ENCODE assay signal across 9 mouse cellular contexts in genomic region chr4:105159531-105159870, GRCm38 (mm10). TPM values are rescaled to one million over a fixed set of nuclear protein-coding genes. Genes with fewer than 3 reads are reported as not detected.
DNase-seq lines count a peak whose midpoint lies in the region; ATAC-seq and TF ChIP-seq lines count a peak whose summit lies in the region.
"Had no signal": no experiment of that assay in that cellular context is flagged by ENCODE, and none has a peak within 500 bp of the region (broad histone marks: within the 10 kb centered on the region; RNA-seq: fewer than 3 reads in every experiment).

No protein-coding gene starts in this region.

- DNase-seq in lung, adult 2 months, result no peak
- no peak for DNase-seq in lung, postnatal 10 days
- DNase-seq in limb, embryonic 11.5 days (ENCODE audit: low spot score), result no peak
- DNase-seq in frontal cortex, postnatal 10 days (ENCODE audit: low spot score in 2 of 2), result no peak
- DNase-seq in right cerebral cortex, adult 18-20 months, result no peak
- no peak for DNase-seq in left cerebral cortex, adult 18-20 months (ENCODE audit: low spot score in 2 of 2)
- DNase-seq: spleen, adult 18-20 months had no signal

- peaks cover 16% of the 10 kb centered on the region for H3K36me3 ChIP-seq in forebrain, embryonic 12.5 days (replicated peaks)
- H3K36me3 ChIP-seq in limb, embryonic 11.5 days (ENCODE audit: control insufficient read depth, insufficient read depth, low read length), result 0 out of 2 replicates have a peak, but pooled peaks cover 2% of the 10 kb centered on the region
- no peaks in the 10 kb centered on the region for H3K36me3 ChIP-seq in neural tube, embryonic 15.5 days

- H3K27ac ChIP-seq in forebrain, embryonic 12.5 days, result peak overlapping the region; percentile 98; the same call in 1 of the 2 replicates
- H3K27ac ChIP-seq in limb, embryonic 11.5 days (replicated peaks; ENCODE audit: low read depth, low read length), result no peak overlapping the region; the same call in 1 of the 2 replicates
- H3K27ac ChIP-seq in neural tube, embryonic 15.5 days (replicated peaks), result peak overlapping the region; percentile 89; the same call in 1 of the 2 replicates

- no peaks in the 10 kb centered on the region for H3K9me3 ChIP-seq in forebrain, embryonic 12.5 days
- no peaks in the 10 kb centered on the region for H3K9me3 ChIP-seq in limb, embryonic 11.5 days (ENCODE audit: control insufficient read depth, low read length)
- no peaks in the 10 kb centered on the region for H3K9me3 ChIP-seq in neural tube, embryonic 15.5 days (replicated peaks)

- no peak for ATAC-seq in forebrain, embryonic 12.5 days (ENCODE audit: low FRiP score)
- ATAC-seq in limb, embryonic 11.5 days (ENCODE audit: insufficient number of reproducible peaks, low FRiP score, low TSS enrichment, low read depth), result no peak
- ATAC-seq in neural tube, embryonic 15.5 days (ENCODE audit: low FRiP score), result no peak

- no peak for TF ChIP-seq CTCF in lung, adult 2 months (IDR thresholded peaks at IDR 0.05; ENCODE audit: insufficient read depth, low read length)

- H3K4me2 ChIP-seq in forebrain, embryonic 12.5 days, result peak overlapping the region; percentile 66
- H3K4me2 ChIP-seq in limb, embryonic 11.5 days (ENCODE audit: low read depth, severe bottlenecking), result peak overlapping the region; percentile 79
- peak overlapping the region; percentile 79 for H3K4me2 ChIP-seq in neural tube, embryonic 15.5 days

- no peak for TF ChIP-seq POLR2A in lung, adult 2 months (IDR thresholded peaks at IDR 0.05; ENCODE audit: borderline replicate concordance, extremely low read depth, low read depth, low read length)

- 18% methylated on average over 6 of the region's 6 CpGs for WGBS in lung, adult 2 months
- 12% methylated on average over 6 of the region's 6 CpGs for WGBS in forebrain, embryonic 12.5 days
- 20% methylated on average over 6 of the region's 6 CpGs for WGBS in limb, embryonic 11.5 days
- 24% methylated on average over 6 of the region's 6 CpGs for WGBS in neural tube, embryonic 15.5 days

- peaks cover 12% of the 10 kb centered on the region for H3K4me1 ChIP-seq in lung, adult 2 months (ENCODE audit: control insufficient read depth, insufficient read depth, low read length)
- H3K4me1 ChIP-seq in forebrain, embryonic 12.5 days, result peaks cover 48% of the 10 kb centered on the region
- H3K4me1 ChIP-seq in limb, embryonic 11.5 days (ENCODE audit: control insufficient read depth, insufficient read depth, low read length), result peaks cover 30% of the 10 kb centered on the region
- peaks cover 19% of the 10 kb centered on the region for H3K4me1 ChIP-seq in neural tube, embryonic 15.5 days

- peak overlapping the region; percentile 83 for H3K4me3 ChIP-seq in lung, adult 2 months (replicated peaks; ENCODE audit: extremely low read depth, low read depth, low read length)
- H3K4me3 ChIP-seq in forebrain, embryonic 12.5 days (replicated peaks), result peak overlapping the region; percentile 96
- peak overlapping the region; percentile 99 for H3K4me3 ChIP-seq in limb, embryonic 11.5 days (ENCODE audit: low read depth, low read length)
- peak overlapping the region; percentile 59 for H3K4me3 ChIP-seq in neural tube, embryonic 15.5 days (replicated peaks)

- H3K27me3 ChIP-seq in forebrain, embryonic 12.5 days, result no peaks in the 10 kb centered on the region
- no peaks in the 10 kb centered on the region for H3K27me3 ChIP-seq in limb, embryonic 11.5 days (ENCODE audit: control insufficient read depth, insufficient read depth, low read length)
- H3K27me3 ChIP-seq in neural tube, embryonic 15.5 days (replicated peaks), result no peaks in the 10 kb centered on the region

- peak overlapping the region; percentile 99 for H3K9ac ChIP-seq in forebrain, embryonic 12.5 days
- peak overlapping the region; percentile 98; the same call in 1 of the 2 replicates for H3K9ac ChIP-seq in limb, embryonic 11.5 days (ENCODE audit: low read length)
- H3K9ac ChIP-seq in neural tube, embryonic 15.5 days (replicated peaks), result peak overlapping the region; percentile 72

RNA-seq across cellular contexts. Expression of gene Plpp3, which starts 2.4 kb away (rescaled TPM):
- polyA plus RNA-seq in lung, adult 2 months (2012; rRNA removed), result 170 and 187 TPM in 2 replicates
- 84.9 and 90.4 TPM in 2 replicates for polyA plus RNA-seq in forebrain, embryonic 12.5 days (2016; fragmentation: Nextera tagmentation; extraction: Ambion mirVana)
- 76.1 and 81.8 TPM in 2 replicates for polyA plus RNA-seq in limb, embryonic 11.5 days (2014; fragmentation: Nextera tagmentation; extraction: Ambion mirVana)
- polyA plus RNA-seq in neural tube, embryonic 15.5 days (2015; fragmentation: Nextera tagmentation; extraction: Ambion mirVana), result 72.6 and 73.6 TPM in 2 replicates
- total RNA-seq in left cerebral cortex, adult 18-20 months (2021), result 100 to 1,000 TPM; 164 to 176 TPM

RNA-seq across cellular contexts. Expression of gene Prkaa2, which starts 49.8 kb away (rescaled TPM):
- polyA plus RNA-seq in lung, adult 2 months (2012; rRNA removed), result 2.7 and 5.2 TPM in 2 replicates
- 5.5 and 6.3 TPM in 2 replicates for polyA plus RNA-seq in forebrain, embryonic 12.5 days (2016; fragmentation: Nextera tagmentation; extraction: Ambion mirVana)
- polyA plus RNA-seq in limb, embryonic 11.5 days (2014; fragmentation: Nextera tagmentation; extraction: Ambion mirVana), result 0.58 and 0.72 TPM in 2 replicates
- polyA plus RNA-seq in neural tube, embryonic 15.5 days (2015; fragmentation: Nextera tagmentation; extraction: Ambion mirVana), result 9.6 and 10.7 TPM in 2 replicates
- total RNA-seq in left cerebral cortex, adult 18-20 months (2021), result 10 to 100 TPM; 31.0 to 32.0 TPM
